Mouse (Mus musculus) urinary bladder, postnatal 36 days (tissue): ENCODE measurements at regions not wholly inside any gene's neighbourhood (a gene's known extent, or its start where the extent isn't known, plus 50 kb on each side); places are given as distances from the start of the nearest gene placed in this dataset.
A peak's percentile ranks its signal among the peaks of the same experiment; 100 is the strongest.
"Not testable (repeated sequence)": the region's sequence is repeated elsewhere in the genome, so short reads cannot be mapped to it uniquely, and the experiment has no call there.

Experiments used
- DNase-seq, 2 experiments: peaks; one replicate each; pipeline ENCODE4 v3.0.0; 2022; ENCODE audit warnings: low spot score in 2 of 2, mixed read lengths in 1 of 2

DNA sequence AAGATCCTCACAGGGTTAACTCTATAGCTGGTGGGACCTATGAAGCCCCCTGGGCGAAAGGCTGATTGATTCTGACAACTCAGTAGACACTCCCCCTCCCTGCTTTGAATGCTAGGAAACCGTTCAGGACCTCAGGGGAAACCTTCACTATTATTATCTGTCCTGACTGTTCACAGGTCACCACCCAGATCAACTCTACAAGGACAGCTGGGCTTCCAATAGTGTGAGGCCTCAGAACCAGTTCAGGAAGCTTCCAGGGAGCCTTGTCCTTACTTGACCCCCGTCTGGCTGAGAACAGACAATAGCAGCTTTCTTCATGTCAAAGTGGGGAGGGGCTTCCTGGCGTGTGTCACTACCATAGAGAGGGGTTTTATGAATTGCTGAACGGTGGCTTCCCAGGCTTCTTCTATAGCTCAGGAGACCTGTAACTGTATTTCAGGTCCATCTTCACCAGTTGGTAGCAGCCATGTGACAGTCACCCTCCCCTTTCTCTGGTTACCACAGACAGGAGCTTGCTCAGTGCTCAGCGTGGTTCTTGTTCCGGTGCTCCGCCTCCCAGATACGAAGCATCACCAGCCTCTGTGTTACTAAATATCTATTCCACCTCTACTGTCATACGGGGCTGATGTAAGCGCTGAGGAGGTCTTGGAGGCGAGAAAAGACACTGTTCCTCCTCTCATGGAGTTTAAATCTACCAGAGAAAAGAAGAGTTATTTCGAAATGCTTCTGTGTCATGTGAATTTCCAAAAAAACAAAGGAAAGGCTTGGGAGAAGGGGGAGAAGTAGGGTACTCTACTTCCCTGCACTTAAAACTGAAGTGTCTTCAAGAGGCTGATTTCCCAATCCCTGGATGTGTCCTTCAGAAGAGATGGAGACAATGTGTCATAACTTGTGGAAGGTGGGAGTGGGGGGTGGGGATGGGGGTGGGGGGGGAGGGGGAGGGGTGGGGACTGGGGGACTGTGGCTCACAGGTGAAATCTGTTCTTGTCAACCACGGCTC is 96.9 kb downstream of the Vcpkmt start:
- no peak for DNase-seq

DNA sequence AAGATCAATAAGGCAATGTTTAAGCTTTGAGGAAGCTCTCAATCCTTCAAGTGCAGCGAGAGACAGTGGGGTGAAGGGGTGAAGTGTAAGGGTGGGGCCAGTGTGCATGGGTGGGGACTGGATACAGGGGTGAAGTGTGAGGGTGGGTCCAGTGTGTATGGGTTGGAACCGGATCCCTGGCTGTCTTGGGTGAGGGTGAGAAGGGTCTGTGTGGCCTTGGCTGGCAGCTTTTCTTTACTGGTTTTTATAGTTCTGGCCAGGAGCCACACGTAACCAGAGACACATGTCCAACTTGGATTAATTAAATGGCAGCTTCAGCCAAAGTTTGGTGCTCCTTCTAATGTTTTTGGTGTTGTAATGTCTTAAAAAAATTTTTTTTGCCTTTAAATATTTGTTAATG is 101.4 kb downstream of the Vcpkmt start:
- no peak for DNase-seq

DNA sequence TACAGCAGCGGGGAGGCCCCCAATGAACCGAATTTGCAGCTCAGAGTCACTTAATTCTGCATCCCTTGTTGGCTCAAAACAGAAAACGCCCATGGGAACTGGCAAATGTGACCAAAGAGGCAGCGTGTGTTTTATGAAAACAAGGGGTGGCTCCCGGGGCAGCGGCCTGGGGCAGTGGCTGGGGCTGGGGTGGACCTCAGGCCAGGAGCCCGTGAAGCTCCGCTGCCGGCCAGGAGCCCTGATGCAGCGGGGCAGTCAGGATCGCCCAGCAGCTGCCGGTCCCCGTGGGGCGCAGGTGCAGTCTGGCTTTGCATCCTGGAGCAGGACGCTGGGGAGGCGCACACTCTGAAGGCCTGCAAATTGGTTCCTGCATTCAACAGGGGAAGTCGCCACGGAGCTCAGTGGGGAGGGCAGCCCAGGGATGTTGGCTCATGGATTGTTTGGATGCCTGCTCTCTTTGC is 104.4 kb upstream of the Gm9887 start:
- DNase-seq: no peak

DNA sequence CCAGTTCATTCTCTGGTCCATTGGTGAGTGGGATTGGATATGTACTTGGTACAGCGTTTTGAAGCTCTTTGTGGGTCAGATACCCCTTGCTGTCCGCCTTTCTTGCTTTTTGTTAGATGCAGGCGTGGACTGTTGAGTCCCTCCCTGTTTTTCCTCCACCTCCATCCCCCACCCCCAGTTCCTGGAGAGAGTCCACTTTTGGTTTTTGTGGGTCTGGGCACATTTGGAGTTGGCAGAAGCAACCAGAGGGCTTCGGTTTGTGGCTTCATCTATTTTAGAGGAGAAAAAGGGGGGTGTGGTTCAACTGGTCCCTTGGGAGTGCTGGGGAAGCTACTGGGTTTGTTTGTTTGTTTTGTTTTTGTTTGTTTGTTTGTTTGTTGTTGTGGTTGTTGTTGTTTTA is 103.9 kb upstream of the Gm9887 start:
- no peak for DNase-seq

DNA sequence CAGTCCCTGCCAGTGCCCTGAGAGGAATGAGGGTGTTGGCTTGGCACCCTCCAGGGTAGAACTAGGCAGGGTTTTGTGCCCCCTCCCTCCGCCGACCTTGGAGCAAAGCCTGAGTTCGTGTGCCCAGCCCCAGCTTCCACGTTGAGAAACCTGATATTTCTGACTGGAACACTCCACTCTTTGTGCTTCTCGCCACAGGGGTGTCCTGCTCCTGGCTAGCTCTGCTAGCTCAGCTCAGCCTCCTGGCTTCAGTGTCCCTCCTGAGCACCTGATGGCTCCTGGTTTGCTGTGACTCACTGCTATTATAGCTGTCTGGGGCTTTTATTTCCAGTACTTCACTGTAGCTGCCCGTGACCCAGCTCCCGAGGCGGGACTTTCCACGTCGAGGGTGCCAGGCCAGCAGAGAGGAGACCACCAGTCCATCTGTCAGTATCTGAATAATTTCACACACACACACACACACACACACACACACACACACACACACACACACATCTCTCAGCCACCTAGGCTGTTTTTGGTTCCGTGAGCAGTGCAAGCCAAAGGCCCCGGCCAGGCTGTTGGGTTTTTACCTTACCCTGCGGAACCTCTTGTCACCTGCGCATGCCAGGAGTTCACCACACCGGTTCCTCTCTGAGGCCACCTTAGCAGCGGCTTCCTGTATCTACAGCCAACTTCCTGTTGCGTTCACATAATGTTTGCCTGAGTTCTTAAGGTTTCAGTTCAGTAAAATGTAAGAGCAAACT is 102.8 kb upstream of the Gm9887 start:
- no peak for DNase-seq

DNA sequence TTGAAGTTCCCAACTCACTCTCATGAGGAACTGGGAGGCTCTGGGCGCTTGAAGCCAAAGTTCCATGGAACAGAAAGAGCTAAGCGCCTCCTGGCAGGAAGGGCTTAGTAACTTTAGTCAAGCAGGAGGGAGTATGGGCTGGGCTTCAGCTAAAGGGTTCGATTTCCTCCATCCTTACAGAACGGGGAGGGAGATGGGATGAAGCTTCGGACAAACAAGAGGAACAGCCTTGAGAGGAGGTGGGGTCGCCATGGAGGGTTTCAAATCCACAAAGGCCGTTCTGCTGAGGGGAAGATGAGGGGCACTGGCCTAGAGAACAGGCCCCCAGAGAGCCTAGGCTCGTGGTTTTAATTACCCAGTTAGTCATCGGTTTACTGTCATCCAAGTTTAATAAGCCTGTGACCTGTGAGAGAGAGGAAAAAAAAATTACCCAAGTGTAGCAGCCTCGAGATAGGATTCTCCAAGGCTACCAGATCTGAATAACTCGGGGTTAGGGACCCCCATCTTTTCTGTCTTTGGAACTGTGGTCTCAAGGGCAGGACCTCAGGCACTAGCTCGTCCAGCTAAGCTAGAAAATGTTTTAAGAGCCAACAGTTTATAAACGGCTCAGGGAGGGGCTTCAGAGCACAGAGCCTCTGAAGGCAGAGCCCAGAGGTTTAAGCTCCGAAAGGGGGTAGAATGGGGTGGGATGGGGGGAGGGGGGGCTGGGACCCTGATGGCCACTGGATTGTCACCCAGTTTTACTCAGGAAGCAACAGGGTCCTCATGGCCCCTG is 102.1 kb upstream of the Gm9887 start:
- DNase-seq: peak in 1 of 2 experiments; percentile 47

DNA sequence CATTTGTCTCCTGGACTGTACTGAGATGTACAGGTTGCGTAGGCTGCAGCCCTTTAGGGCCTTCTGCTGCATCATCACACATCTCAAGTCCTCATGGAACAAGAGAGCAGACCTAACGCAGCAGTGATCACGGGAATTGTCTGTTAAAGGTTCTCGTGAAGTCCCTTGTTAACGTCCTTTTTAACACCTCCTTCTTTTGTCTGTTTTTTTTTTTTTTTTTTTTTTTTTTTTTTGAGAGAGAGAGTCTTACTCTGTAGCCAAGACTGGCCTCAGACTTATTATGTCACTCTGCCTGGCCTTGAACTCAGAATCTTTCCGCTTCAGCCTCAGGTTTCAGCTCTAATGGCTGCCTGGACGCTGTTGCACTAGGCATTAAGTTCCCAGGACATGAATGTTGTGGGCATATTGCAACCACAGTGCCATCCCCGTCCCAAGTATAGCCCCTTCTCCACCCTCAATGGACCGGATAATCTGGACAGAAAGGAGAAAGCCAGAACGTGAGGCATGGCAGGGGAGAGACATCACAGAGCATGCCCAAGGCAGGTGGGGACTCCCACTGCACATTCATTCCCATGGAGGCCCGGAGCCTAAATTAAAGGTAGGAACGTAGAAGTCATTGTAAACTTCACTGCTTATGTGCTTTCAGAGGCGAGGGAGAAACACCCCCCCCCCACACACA is 101.3 kb upstream of the Gm9887 start:
- DNase-seq: no peak

DNA sequence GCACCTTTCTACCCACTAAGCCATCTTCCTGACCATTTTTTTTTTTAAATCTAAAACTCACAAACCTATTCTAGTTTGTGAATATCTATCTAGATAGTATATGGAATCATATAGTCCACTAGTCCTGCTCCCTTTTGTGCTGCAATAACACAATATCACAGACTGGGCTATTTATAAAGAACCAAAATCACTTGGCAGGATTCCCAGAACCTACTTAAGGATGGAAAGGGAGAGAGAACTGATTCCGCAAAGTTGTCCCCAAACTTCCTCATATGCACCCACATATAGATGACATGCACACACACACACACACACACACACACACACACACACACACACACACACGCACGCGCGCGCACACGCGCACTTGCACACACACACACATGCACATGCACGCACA is 100.7 kb upstream of the Gm9887 start:
- no peak for DNase-seq

DNA sequence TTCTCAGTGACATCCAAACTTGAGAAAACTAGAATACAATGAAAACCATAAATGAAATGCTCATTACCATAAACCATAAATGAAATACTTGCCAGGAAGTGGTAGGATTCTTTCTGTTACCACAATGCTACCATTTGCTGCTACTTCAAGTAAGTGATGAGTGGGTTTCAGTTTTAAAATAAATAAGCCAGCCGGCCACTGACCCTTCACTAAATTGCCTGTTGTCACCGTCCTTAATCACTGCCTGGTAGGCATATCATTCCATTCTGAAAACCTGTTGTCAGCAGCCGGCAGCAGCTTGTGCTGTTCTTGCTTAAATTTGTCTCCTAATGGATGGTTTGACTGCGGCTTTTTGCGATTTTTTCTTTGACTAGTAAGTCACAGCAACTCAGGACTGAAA is 99.6 kb upstream of the Gm9887 start:
- no peak for DNase-seq

DNA sequence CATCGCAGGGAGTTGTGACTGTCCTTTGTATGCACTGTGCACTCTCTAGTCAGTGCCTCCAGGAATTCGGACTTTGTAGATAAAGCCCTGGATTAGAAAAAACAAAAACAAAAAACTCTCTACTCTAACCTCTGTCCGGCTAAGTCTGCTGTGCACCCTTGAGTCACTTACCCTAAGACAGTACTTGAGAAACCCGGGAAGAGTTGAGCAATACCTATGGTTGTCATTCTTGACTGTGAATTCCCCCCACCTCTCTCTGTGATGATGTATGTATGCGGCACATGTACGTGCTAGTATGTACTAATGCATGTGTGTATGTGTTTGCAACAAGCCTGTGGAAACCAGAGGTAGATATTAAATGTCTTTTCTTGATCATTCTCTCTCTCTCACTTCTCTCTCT is 96.7 kb upstream of the Gm9887 start:
- DNase-seq: no peak

DNA sequence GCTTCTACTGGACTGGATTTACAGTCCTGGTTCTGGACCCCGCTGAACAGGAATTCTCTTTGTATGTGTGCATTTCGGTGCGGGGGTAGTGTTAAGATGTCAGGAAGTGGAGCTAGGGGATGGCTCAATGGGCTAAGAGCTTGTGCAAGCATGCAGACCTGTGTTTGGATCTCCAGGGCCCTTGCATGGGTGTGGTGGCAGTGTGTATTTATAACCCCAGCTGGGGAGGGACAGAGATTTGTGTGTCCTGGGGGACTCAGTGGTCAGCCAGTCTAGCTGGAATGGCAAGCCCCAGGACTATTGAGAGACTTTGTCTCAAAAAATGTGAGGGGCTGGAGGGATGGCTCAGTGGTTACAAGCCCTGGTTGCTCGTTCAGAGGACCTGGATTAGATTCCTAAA is 95.1 kb upstream of the Gm9887 start:
- DNase-seq: no peak

DNA sequence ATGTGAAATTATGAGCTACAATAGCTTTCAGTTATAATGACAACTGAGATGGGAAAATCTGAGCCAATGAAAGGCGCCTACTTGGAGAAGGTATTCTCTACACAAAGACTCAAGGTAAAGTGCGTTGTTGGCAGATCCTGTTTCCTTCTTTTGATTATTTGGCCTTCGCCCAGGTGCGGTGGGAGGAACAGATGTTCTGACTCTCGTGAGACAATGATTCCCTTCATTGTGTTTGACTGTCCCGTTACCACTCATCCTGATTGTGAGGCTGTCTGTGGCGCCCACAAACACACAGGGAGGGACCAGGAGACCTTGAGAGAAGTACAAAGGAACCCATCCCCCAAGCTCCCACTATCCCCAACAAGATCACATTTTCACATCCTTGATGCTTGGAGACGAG is 92.6 kb upstream of the Gm9887 start:
- no peak for DNase-seq

DNA sequence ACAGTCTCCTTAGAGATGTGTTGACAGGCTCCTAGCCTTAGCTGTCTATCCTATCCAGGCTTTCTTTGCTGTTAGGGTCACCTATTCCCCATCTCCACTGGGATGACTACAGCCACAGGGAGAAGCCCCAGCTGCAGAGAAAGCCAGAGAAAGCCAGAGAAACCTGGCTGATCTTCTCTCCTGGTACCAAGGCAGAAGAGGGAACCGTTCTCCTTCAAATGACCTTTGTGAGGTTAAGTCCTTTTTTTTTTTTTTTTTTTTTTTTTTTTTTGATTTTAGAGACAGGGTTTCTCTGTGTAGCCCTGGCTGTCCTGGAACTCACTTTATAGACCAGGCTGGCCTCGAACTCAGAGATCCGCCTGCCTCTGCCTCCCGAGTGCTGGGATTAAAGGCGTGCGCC is 91.1 kb upstream of the Gm9887 start:
- not testable (repeated sequence) for DNase-seq

DNA sequence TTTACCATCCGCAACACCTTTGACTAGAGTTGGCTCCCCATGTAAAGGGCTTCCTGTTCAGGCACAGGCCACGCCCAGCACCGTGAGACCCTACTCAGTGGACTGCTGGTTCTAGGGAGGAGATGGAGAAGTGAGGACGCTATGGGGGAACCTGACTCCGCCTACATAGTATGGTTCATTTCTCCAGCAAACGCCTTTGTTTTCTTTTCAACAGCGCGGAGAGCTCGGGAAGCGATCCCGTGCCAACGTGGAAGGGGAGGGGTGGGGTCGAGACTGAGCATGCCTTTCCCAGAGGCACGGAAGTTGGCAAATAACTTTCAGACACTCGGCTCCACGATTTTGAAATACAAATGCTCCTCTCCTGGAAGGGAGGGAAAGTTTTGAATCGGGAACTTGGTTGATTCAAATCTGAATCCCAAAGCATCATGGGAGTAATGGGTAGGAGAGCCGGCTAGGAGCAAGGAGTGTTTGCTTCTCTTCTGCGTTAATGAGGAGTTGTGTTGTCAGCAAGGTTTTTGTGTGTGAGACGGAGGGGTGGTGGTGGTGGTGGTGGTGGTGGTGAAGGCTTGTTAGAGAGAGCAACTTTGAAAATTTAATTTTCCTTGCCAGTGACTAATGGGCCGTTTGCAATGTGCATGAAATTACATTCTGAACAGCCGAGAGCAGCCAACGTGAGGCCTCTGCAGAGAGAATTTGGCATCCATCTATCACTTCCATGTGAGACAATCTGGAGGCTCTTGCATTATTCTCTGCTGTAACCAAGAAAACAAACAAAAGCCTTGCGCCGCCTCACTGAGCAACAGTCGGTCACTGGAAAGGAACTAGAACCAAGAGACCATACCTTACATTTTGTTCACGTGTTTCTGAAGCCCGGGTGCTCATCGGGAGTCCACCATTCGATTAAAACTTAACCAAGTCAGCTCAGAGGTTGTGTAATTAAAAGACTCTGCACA is 89.9 kb upstream of the Gm9887 start:
- peak; percentile 35 to 63 for DNase-seq

DNA sequence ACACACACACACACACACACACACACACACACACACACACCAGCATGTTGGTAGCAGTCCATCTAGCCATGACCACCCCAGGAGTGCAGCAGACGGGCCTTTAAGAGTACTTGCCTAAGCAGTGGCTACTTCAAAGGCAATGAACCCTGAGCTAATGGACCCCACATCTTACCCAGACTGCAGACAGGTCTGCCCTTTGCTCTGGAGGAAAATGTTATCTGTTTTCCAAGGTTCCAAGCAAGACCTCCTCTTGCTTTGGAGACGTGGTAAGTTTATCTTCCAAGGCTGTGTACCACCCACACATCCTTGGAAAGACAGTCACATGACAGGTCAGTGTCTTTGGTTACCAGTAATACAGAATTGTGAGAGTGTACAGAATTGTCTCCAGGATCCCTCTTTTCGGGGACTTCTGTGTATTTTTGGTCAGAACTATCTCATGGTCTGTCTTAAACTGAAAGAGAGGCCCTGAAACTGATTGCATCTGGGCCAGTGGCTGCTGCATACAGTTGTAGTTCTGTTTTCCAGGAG is 88.4 kb upstream of the Gm9887 start:
- DNase-seq: no peak

DNA sequence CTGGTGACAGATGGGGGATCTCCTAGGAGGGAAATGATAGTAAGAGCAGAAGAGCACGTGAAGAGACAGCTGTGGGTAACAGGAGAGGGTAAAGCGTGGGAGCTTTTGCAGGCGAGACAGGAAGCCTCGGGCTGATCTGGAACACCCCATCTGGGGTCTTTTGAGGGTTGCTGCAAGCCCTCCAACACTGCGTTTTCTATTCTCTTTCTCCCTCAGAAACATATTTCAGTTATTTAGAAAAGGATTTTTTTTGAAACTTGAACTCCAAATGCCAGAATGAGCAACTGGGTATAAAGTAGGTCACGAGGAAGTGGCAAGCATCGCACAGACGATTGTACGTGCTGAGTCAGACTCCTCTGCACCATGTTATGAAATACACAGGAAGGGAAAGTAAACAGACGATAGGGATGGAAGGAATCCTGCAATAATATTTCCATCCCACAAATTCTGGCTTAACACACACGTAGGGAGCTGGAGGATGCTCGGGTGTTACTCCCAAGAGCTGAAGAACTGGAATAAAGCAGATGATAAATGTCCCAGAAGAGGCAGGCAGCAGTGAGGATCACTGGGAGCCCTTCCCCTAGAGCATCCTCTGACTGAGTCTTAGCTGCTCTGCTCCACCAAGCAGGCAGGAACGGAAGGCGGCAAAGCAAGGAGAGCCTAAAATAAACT is 86.0 kb upstream of the Gm9887 start:
- DNase-seq: peak; percentile 45 to 49

DNA sequence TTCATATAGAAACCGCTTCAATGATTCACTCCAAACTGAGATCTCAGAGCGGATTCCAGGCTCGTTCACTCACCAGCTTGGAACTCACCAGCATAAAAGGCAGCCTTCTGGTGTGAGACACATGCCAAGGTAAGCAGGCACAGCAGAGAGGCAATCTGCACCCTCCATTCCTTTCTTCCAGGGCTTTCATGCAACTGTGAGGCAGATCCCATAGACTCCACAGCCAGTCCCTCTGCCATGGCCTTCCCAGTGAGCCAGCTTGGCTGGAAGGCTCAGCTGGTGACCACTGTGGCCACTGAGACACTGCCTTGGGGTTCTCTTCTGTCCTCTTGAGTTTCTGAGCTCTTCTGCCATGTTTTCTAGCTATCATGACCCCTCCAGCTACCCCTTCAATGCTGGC is 84.5 kb upstream of the Gm9887 start:
- DNase-seq: no peak

DNA sequence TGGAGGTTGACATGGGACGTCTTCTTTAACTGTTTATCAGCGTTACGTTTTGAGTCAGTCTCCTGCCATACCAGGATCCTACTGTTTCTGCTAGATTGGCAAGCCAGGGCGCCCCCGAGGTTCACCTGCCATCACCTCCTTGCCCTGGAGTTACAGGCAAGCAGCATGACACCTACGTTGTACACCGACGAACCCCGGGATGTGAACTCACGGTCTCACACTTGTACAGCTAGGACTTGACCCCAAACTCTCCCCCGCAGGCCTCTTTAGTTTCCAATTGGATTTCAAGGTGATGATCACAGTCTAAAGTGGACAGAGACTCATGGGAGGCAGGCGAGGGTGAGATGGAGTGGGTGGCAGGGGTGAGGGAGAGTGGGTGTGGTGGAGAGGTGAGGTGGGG is 83.9 kb upstream of the Gm9887 start:
- no peak for DNase-seq

DNA sequence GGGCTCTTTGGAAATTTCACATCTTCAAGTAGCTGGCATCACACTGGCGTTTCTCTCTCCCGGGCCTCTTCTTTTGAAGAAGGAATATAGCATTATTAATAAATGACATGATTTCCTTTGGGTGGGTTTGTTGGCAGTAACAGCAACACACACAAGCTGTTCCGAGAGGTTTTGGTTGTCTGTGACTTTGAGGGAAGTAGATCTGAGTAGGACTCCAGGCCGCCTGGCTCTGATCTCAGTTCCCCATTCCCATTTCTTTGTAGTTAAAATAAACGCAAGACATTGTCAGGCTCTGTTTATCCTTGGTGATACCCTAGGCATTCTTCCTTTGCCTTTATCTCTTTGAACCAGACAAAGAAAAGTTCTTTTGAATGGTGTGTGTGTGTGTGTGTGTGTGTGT is 83.3 kb upstream of the Gm9887 start:
- no peak for DNase-seq

DNA sequence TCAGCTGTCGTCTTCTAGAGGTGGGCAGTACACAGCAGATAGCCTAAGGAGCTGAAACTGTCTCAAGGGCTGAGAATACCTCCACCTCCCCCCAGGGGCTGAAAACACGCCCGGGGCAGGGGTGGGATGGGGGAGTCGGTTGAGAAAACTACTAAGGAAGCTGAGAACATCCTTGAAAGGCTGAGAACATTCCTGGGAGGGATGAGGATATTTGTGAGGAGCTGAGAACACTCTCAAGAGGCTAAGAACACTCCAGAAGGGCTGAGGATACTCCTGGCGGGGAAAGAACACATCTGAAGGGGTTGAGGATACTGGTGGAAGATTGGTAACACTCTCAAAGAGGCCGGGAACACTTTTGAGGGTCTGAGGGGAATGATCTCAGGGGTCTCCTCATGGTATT is 81.3 kb upstream of the Gm9887 start:
- no peak for DNase-seq
